Mouse (Mus musculus): Measurements from ENCODE around the gene Ccnb2. TPM values are rescaled to one million over a fixed set of nuclear protein-coding genes. Genes with fewer than 3 reads are reported as not detected.

Gene Ccnb2
- polyA plus RNA-seq, 1 experiment from 2014 or later = 148 TPM

GRCm38 (mm10) chr9:70382091-70382490 is 39.3 kb downstream of the Ccnb2 start:
- no peak for ATAC-seq (ENCODE audit: extremely low read depth, insufficient number of reproducible peaks, low FRiP score, low TSS enrichment)
- Histone ChIP-seq H3K36me3 (peaks cover 67% of the 10 kb centered on the region), H3K4me2 (no peak overlapping the region), H3K27ac (replicated peaks) (no peak overlapping the region), H3K4me1 (no peaks in the 10 kb centered on the region), H3K9me3 (no peaks in the 10 kb centered on the region), H3K27me3 (replicated peaks) (no peaks in the 10 kb centered on the region), H3K9ac (no peak overlapping the region), H3K4me3 (no peak overlapping the region)
- WGBS = 60% methylated on average over 12 of the region's 12 CpGs

- Histone ChIP-seq H3K9me3 (no peaks in the 10 kb centered on the region), H3K4me3 (no peak overlapping the region), H3K27ac (replicated peaks) (no peak overlapping the region), H3K36me3 (peaks cover 64% of the 10 kb centered on the region), H3K9ac (no peak overlapping the region), H3K4me1 (no peaks in the 10 kb centered on the region), H3K27me3 (replicated peaks) (no peaks in the 10 kb centered on the region), H3K4me2 (no peak overlapping the region)
- no peak for ATAC-seq (ENCODE audit: extremely low read depth, insufficient number of reproducible peaks, low FRiP score, low TSS enrichment)
- 79% methylated on average over 7 of the region's 7 CpGs for WGBS
Observed at GRCm38 (mm10) chr9:70379502-70380467, 41.6 kb downstream of the Ccnb2 start.

GRCm38 (mm10) chr9:70371638-70372037 is 49.7 kb downstream of the Ccnb2 start:
- H3K4me3 ChIP-seq = no peak overlapping the region
- 81% methylated on average over 5 of the region's 5 CpGs for WGBS
- H3K9me3 ChIP-seq = 0 out of 2 replicates have a peak, but pooled peaks cover 3% of the 10 kb centered on the region
- ATAC-seq (ENCODE audit: extremely low read depth, insufficient number of reproducible peaks, low FRiP score, low TSS enrichment) = no peak
- no peaks in the 10 kb centered on the region for H3K27me3 ChIP-seq (replicated peaks)
- H3K27ac ChIP-seq (replicated peaks) = no peak overlapping the region
- H3K4me1 ChIP-seq = peaks cover 11% of the 10 kb centered on the region
- peaks cover 56% of the 10 kb centered on the region for H3K36me3 ChIP-seq
- H3K4me2 ChIP-seq = no peak overlapping the region
- H3K9ac ChIP-seq = no peak overlapping the region

GRCm38 (mm10) chr9:70366898-70367297 is 54.4 kb downstream of the Ccnb2 start:
- 0 out of 2 replicates have a peak, but pooled peaks cover 3% of the 10 kb centered on the region for H3K9me3 ChIP-seq
- peaks cover 84% of the 10 kb centered on the region for H3K36me3 ChIP-seq
- WGBS = 92% methylated on average over 6 of the region's 6 CpGs
- no peak for ATAC-seq (ENCODE audit: extremely low read depth, insufficient number of reproducible peaks, low FRiP score, low TSS enrichment)
- H3K27me3 ChIP-seq (replicated peaks) = no peaks in the 10 kb centered on the region
- H3K4me2 ChIP-seq = no peak overlapping the region
- no peak overlapping the region for H3K4me3 ChIP-seq
- H3K4me1 ChIP-seq = peaks cover 11% of the 10 kb centered on the region
- H3K9ac ChIP-seq = no peak overlapping the region
- H3K27ac ChIP-seq (replicated peaks) = no peak overlapping the region

DNA sequence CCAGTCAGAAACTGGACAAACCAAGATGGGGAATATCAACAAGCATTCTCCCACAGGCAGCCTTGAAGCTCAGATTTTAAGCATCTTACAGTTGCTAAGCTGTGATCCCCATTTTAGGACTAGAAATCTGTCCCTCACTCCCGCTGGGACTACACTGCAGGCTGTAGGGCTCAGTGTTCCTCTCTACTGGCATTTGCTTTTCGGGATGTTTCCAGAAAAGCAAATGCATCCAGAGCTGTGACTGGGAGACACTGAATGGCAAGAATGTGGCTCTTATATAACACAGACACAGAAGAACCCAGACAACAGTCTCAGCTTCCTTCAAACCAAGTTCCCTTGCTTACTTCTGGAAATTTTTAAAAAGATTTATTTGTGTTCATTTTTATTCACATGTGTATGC is 55.4 kb downstream of the Ccnb2 start:
- WGBS = 77% methylated on average over 2 of the region's 2 CpGs
- no peak for ATAC-seq (ENCODE audit: extremely low read depth, insufficient number of reproducible peaks, low FRiP score, low TSS enrichment)
- Histone ChIP-seq H3K36me3 (peaks cover 83% of the 10 kb centered on the region), H3K27ac (replicated peaks) (no peak overlapping the region), H3K27me3 (replicated peaks) (no peaks in the 10 kb centered on the region), H3K9me3 (0 out of 2 replicates have a peak, but pooled peaks cover 3% of the 10 kb centered on the region), H3K4me2 (no peak overlapping the region), H3K9ac (no peak overlapping the region), H3K4me1 (peaks cover 7% of the 10 kb centered on the region), H3K4me3 (no peak overlapping the region)

- 0 out of 2 replicates have a peak, but pooled peaks cover 3% of the 10 kb centered on the region for H3K9me3 ChIP-seq
- no peak overlapping the region for H3K4me3 ChIP-seq
- H3K4me2 ChIP-seq = no peak overlapping the region
- ATAC-seq (ENCODE audit: extremely low read depth, insufficient number of reproducible peaks, low FRiP score, low TSS enrichment) = no peak
- H3K4me1 ChIP-seq = no peaks in the 10 kb centered on the region
- H3K27ac ChIP-seq (replicated peaks) = no peak overlapping the region
- H3K36me3 ChIP-seq = peaks cover 81% of the 10 kb centered on the region
- 85% methylated on average over 8 of the region's 8 CpGs for WGBS
- no peaks in the 10 kb centered on the region for H3K27me3 ChIP-seq (replicated peaks)
- no peak overlapping the region for H3K9ac ChIP-seq
Observed at GRCm38 (mm10) chr9:70364741-70365140, 56.6 kb downstream of the Ccnb2 start.

GRCm38 (mm10) chr9:70359402-70360131 is 61.8 kb downstream of the Ccnb2 start:
- Histone ChIP-seq H3K27ac (replicated peaks) (no peak overlapping the region), H3K9ac (no peak overlapping the region), H3K9me3 (peaks cover 6% of the 10 kb centered on the region), H3K4me1 (no peaks in the 10 kb centered on the region), H3K4me2 (no peak overlapping the region), H3K36me3 (peaks cover 80% of the 10 kb centered on the region), H3K4me3 (no peak overlapping the region), H3K27me3 (replicated peaks) (no peaks in the 10 kb centered on the region)
- WGBS = 80% methylated on average over 2 of the region's 2 CpGs
- ATAC-seq (ENCODE audit: extremely low read depth, insufficient number of reproducible peaks, low FRiP score, low TSS enrichment) = no peak

Small RNA genes lying within 50 kb of the gene (microRNA-seq; reads per million reads assigned to microRNA genes)
- 8.2 reads per million, percentile 24 among the genes with 10 or more reads in this experiment for gene Mir5626

Other genes with a start within 250 kb of the Ccnb2 start
- 10.1 and 10.9 TPM in 2 replicates for gene Myo1e, start 214.2 kb downstream of the Ccnb2 start, polyA plus RNA-seq (2015; fragmentation: Nextera tagmentation; extraction: Ambion mirVana)
- gene Rnf111, start 82.2 kb upstream of the Ccnb2 start, polyA plus RNA-seq (2015; fragmentation: Nextera tagmentation; extraction: Ambion mirVana) = 20.8 and 21.6 TPM in 2 replicates
- gene Sltm, start 121.2 kb upstream of the Ccnb2 start, polyA plus RNA-seq (2015; fragmentation: Nextera tagmentation; extraction: Ambion mirVana) = 29.2 and 32.8 TPM in 2 replicates
- 0.15 and 0.31 TPM in 2 replicates for gene Gm10642, start 234.7 kb upstream of the Ccnb2 start, polyA plus RNA-seq (2015; fragmentation: Nextera tagmentation; extraction: Ambion mirVana)
- gene Mindy2, start 235.6 kb upstream of the Ccnb2 start, polyA plus RNA-seq (2015; fragmentation: Nextera tagmentation; extraction: Ambion mirVana) = 9.7 and 9.9 TPM in 2 replicates